Mouse (Mus musculus) forebrain, embryonic 10.5 days (tissue): ENCODE data around the gene Ift80. TPM values are rescaled to one million over a fixed set of nuclear protein-coding genes. Genes with fewer than 3 reads are reported as not detected.

Experiments used
- DNase-seq: peaks from one replicate; pipeline ENCODE4 v3.0.0-alpha.2; 2017; ENCODE audit warnings: low spot score; ENCODE audit errors: extremely low spot score
- H3K27ac ChIP-seq: fragments of 300-500 bp; sonication (generic); 2 replicates; pipeline ENCODE4 v1.5.1; 2016; ENCODE audit warnings: mild to moderate bottlenecking
- H3K27me3 ChIP-seq: fragments of 300-500 bp; sonication (generic); 2 replicates; pipeline ENCODE4 v1.6.1; 2016; ENCODE audit warnings: mild to moderate bottlenecking; ENCODE audit not compliant: poor library complexity, severe bottlenecking
- H3K36me3 ChIP-seq: fragments of 300-500 bp; sonication (generic); replicated peaks from 2 replicates; pipeline ENCODE4 v1.6.1; 2016; ENCODE audit warnings: mild to moderate bottlenecking, moderate library complexity
- H3K4me1 ChIP-seq: fragments of 300-500 bp; sonication (generic); 2 replicates; pipeline ENCODE4 v1.6.1; 2016
- H3K4me3 ChIP-seq: fragments of 300-500 bp; sonication (generic); 2 replicates; pipeline ENCODE4 v1.5.1; 2016; ENCODE audit warnings: mild to moderate bottlenecking, moderate library complexity
- H3K9me3 ChIP-seq: fragments of 300-500 bp; sonication (generic); 2 replicates; pipeline ENCODE4 v1.6.1; 2016; ENCODE audit warnings: mild to moderate bottlenecking, moderate library complexity
- WGBS: fragments of 180-500 bp; shearing (Covaris S2); methylation state at CpG from one replicate; pipeline ENCODE4 v1.1.7; 2016; 5-methylcytosine and 5-hydroxymethylcytosine counted together
- microRNA counts: library from miRNA; unstranded; fragments of <30 nt; microRNA quantifications from one replicate; lab custom pipeline; 2017
- microRNA-seq: library from miRNA; unstranded; fragments of <30 nt; microRNA quantifications from one replicate; pipeline ENCODE4, GENCODE M21; 2017
- polyA plus RNA-seq: library from polyadenylated mRNA; unstranded; fragments of >200 nt; fragmentation: Nextera tagmentation; extraction: Ambion mirVana; gene quantifications from 2 replicates; pipeline ENCODE4 v1.2.1, GENCODE M21; 2016

Ift80 gene
- polyA plus RNA-seq, 1 experiment from 2014 or later, result 17.4 TPM

DNA sequence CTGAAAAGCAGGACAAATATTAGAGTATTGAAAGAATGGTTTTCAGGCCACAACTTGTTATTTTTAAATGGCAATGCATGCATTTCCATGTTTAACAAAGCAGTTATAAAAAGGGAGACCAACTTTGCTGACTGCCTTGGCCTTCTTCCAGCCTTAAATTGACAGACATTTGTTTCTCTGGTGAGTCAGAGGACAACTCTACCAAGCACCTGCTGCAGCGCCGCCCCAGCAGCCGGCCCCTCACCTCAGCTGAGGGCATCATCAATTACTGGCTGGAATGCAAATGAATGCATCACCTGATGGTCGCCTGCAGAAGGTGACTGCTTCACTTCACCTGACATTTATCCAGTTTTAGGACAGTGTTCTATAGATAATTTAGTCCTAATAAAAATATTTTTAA, 108.9 kb downstream of the Ift80 start:
- DNase-seq, result no peak
- H3K4me1 ChIP-seq, result peaks cover 6% of the 10 kb centered on the region
- no peaks in the 10 kb centered on the region for H3K27me3 ChIP-seq
- 73% methylated on average over 4 of the region's 4 CpGs for WGBS
- no peak overlapping the region for H3K4me3 ChIP-seq
- no peak overlapping the region for H3K27ac ChIP-seq
- no peaks in the 10 kb centered on the region for H3K9me3 ChIP-seq
- peaks cover 13% of the 10 kb centered on the region for H3K36me3 ChIP-seq

DNA sequence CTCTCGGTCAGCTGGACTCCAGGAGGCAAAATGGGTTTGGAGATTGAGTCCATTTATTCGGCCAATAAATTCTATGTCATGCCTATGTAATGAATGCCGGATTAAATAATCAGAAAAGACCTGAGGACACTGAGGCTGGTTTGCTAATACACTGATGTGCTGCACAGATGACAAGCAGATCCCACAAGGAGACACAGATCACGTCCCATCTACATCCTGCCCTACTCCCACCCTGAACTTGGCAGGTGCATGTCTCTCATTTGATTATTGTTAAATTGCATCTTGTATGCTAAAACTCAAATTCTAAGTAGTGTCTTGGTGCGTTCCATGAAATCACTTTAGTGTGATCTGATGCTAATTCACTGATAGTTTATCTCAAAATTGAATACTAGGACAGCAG, 117.5 kb downstream of the Ift80 start:
- Histone ChIP-seq H3K36me3 (no peaks in the 10 kb centered on the region), H3K4me3 (no peak overlapping the region), H3K27me3 (no peaks in the 10 kb centered on the region), H3K27ac (no peak overlapping the region), H3K4me1 (no peaks in the 10 kb centered on the region), H3K9me3 (no peaks in the 10 kb centered on the region)
- DNase-seq, result no peak
- WGBS, result 90% methylated on average over 5 of the region's 5 CpGs

DNA sequence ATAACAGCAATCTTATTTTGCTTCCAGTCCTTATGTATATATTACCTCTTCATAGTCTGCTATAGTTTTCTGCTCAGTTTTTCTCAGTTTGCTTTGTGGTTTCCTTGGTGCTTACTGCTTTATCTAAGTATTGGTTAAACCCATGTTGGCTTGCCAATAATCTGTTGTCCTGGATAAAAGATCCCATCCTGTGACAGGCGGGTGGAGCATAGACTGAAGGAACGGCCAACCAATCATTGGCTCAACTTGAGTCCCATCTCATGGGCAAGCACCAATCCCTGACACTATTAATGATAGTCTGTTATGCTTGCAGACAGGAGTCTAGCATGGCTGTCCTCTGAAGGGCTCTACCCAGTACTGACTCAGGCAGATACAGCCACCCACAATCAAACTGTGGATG, 130.3 kb downstream of the Ift80 start:
- H3K4me3 ChIP-seq, result no peak overlapping the region
- H3K36me3 ChIP-seq, result no peaks in the 10 kb centered on the region
- WGBS, result 84% methylated on average over 2 of the region's 2 CpGs
- no peak for DNase-seq
- no peaks in the 10 kb centered on the region for H3K9me3 ChIP-seq
- peaks cover 38% of the 10 kb centered on the region for H3K27me3 ChIP-seq
- no peak overlapping the region for H3K27ac ChIP-seq
- H3K4me1 ChIP-seq, result peaks cover 17% of the 10 kb centered on the region

GRCm38 (mm10) chr3:68870568-68870950, 133.8 kb downstream of the Ift80 start:
- WGBS, result 3% methylated on average over 15 of the region's 15 CpGs

DNA sequence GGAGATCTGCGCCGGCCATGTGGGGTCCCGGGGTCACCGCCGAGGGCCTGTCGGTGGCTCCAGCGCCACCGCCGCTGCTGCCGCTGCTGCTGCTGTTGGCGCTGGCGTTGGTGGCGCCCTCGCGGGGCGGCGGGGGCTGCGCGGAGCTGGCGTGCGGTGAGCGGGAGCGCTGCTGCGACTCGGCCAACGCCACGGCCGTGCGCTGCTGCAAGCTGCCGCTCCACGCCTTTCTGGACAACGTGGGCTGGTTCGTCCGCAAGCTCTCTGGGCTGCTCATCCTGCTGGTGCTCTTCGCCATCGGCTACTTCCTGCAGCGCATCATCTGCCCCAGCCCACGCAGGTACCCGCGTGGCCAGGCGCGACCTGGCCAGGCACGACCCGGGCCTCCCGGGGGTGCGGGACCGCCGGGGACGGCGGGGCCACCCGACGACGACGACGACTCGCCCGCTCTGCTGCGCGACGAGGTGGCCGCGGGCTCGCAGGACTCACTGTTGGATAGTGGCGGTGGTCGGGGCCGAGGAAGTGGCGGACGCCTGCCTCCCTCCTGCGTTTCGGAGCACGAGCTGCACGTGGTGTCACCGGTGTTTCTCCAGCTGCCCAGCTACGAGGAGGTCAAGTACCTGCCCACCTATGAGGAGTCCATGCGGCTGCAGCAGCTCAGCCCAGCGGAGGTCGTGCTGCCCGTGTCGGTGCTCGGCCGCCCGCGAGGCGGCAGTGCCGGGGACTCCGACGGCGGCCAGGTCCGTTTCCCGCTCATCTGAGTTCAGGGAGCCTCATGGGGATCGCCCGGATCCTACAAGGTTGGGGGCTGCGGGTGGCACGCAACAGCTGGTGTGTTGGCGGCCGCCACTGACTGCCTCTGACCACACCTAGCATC, 134.4 kb downstream of the Ift80 start:
- peaks cover 23% of the 10 kb centered on the region for H3K4me1 ChIP-seq
- H3K27ac ChIP-seq, result peak overlapping the region; percentile 84
- no peaks in the 10 kb centered on the region for H3K9me3 ChIP-seq
- peak overlapping the region; percentile 73 for H3K4me3 ChIP-seq
- H3K36me3 ChIP-seq, result no peaks in the 10 kb centered on the region
- H3K27me3 ChIP-seq, result peaks cover 61% of the 10 kb centered on the region
- peak; percentile 66 for DNase-seq
- WGBS, result under 1% methylated on average over 96 of the region's 96 CpGs

More at GRCm38 (mm10) chr3:68870568-68870950, 133.8 kb downstream of the Ift80 start:
- no peaks in the 10 kb centered on the region for H3K9me3 ChIP-seq
- peaks cover 61% of the 10 kb centered on the region for H3K27me3 ChIP-seq
- no peaks in the 10 kb centered on the region for H3K36me3 ChIP-seq
- H3K4me3 ChIP-seq, result peak overlapping the region; percentile 73
- no peak for DNase-seq
- H3K4me1 ChIP-seq, result peaks cover 23% of the 10 kb centered on the region
- H3K27ac ChIP-seq, result peak overlapping the region; percentile 84

- Histone ChIP-seq H3K27ac (peak within 1 kb of the TSS; percentile 84), H3K27me3 (peaks cover 61% of the 10 kb centered on the region), H3K36me3 (no peaks in the 10 kb centered on the region), H3K9me3 (no peaks in the 10 kb centered on the region), H3K4me1 (peaks cover 23% of the 10 kb centered on the region), H3K4me3 (peak within 1 kb of the TSS; percentile 73)
- WGBS, result under 1% methylated on average over 62 of the region's 62 CpGs
- peak; percentile 68 for DNase-seq
These were observed 135.1 kb downstream of the Ift80 start, which contains the start of gene 1110032F04Rik for GRCm38 (mm10) chr3:68869211-68869690. Gene 1110032F04Rik (plus strand): TSS chr3:68869586.

- no peaks in the 10 kb centered on the region for H3K36me3 ChIP-seq
- WGBS, result 89% methylated on average over 1 of the region's 1 CpGs
- H3K27me3 ChIP-seq, result no peaks in the 10 kb centered on the region
- no peaks in the 10 kb centered on the region; the same call in 1 of the 2 replicates for H3K4me1 ChIP-seq
- H3K9me3 ChIP-seq, result no peaks in the 10 kb centered on the region
- no peak overlapping the region for H3K27ac ChIP-seq
- no peak for DNase-seq
- no peak overlapping the region for H3K4me3 ChIP-seq
These were observed 152.0 kb downstream of the Ift80 start for GRCm38 (mm10) chr3:68852414-68852813.

DNA sequence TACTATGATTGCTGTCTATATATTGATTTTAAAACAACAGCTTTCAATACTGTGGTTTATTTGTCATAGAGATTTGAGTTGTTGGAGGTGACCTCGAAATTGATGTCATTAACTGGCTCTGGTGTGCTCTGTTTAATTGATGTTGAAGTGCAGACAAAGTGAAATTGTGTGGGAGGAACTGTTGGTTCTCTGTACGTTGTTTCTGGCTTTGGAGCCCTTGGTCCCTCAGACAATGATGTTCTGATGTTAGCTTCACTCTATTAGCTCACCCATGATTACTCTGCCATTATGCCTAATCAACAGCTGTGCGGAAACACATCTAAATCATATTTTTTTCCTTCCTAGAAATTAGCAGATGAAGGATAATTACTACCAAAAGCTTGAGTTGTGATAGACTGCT, 156.0 kb downstream of the Ift80 start:
- 78% methylated on average over 3 of the region's 3 CpGs for WGBS
- H3K4me3 ChIP-seq, result no peak overlapping the region
- H3K4me1 ChIP-seq, result no peaks in the 10 kb centered on the region; the same call in 1 of the 2 replicates
- no peak for DNase-seq
- no peaks in the 10 kb centered on the region for H3K9me3 ChIP-seq
- no peak overlapping the region for H3K27ac ChIP-seq
- H3K27me3 ChIP-seq, result no peaks in the 10 kb centered on the region
- H3K36me3 ChIP-seq, result no peaks in the 10 kb centered on the region

DNA sequence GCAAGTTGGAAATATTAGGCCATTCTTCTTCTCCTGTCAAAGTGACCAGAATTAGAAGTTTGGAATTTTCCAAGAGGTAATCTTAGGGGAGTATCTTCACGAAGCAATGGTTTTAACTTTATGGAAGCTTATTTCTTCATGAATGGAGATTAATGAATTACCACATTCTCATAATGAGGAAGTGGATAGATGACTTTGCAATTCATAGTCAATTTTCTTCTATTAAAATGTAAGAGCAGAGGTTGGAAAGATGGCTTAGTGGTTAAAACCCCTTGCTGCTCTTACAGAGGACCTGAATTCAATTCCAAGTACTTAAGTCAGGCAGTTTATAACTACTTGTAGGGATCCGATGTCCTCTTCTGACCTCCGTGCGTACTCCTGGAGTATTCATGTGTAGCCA, 160.3 kb downstream of the Ift80 start:
- DNase-seq, result no peak
- Histone ChIP-seq H3K9me3 (no peaks in the 10 kb centered on the region), H3K4me1 (peaks cover 5% of the 10 kb centered on the region; the same call in 1 of the 2 replicates), H3K36me3 (no peaks in the 10 kb centered on the region), H3K27me3 (no peaks in the 10 kb centered on the region), H3K27ac (no peak overlapping the region), H3K4me3 (no peak overlapping the region)
- WGBS, result 90% methylated on average over 4 of the region's 4 CpGs

MicroRNAs within 50 kb of the gene (microRNA counts, 519-probe panel; counts per million panel counts)
- microRNA mmu-miR-15b (lab: Ali Mortazavi, UCI), result 8,138 counts per million, percentile 98 among the panel's probes with 10 or more counts

Small RNA genes lying within 50 kb of the gene (microRNA-seq; reads per million reads assigned to microRNA genes)
- gene Mir15b, result 1,981 reads per million, percentile 81 among the genes with 10 or more reads in this experiment
- 647 reads per million, percentile 71 among the genes with 10 or more reads in this experiment for gene Mir16-2

Other genes with a start within 250 kb of the Ift80 start
- 1.1 and 1.3 TPM in 2 replicates for gene 1110032F04Rik, start 135.0 kb downstream of the Ift80 start, polyA plus RNA-seq
- gene Smc4, start 168 bp upstream of the Ift80 start, polyA plus RNA-seq, result 195 and 211 TPM in 2 replicates
- gene Trim59, start 40.2 kb upstream of the Ift80 start, polyA plus RNA-seq, result 209 and 217 TPM in 2 replicates
- gene Kpna4, start 122.5 kb upstream of the Ift80 start, polyA plus RNA-seq, result 37.0 and 39.8 TPM in 2 replicates
- not detected in 2 replicates for gene Arl14, start 217.8 kb upstream of the Ift80 start, polyA plus RNA-seq